Mouse (Mus musculus): ENCODE results near the gene Hjurp.

GRCm38 (mm10) chr1:88231803-88232499 is 45.5 kb downstream of the Hjurp start:
- TF ChIP-seq CTCF (IDR thresholded peaks at IDR 0.05) (no peak), EP300 (IDR thresholded peaks at IDR 0.05) (no peak)
